Mouse (Mus musculus): ENCODE data around the gene Cabp4.
"Not testable (repeated sequence)": the region's sequence is repeated elsewhere in the genome, so short reads cannot be mapped to it uniquely, and the experiment has no call there.

Cabp4 gene

DNA sequence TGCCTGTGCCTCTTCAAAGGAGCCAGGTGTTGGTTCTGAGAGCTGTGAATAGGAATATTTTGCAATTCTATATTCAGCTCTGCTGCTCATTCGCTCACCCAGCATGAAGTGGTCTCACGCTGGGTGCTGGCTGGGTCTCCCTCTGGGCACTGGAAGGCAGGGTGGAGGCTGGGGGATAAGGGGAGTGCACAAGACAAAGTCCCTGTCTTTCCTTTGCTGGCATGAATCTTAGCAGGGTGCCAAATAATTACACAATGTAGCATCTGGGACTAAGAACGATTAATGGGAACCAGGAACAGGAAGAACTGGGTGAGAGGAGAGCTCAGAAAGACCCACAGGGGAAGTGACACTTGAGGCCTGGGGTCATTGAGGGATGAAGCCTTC lies 3.2 kb upstream of the Cabp4 start:
- DNase-seq (ENCODE audit: low read depth), result no peak

DNA sequence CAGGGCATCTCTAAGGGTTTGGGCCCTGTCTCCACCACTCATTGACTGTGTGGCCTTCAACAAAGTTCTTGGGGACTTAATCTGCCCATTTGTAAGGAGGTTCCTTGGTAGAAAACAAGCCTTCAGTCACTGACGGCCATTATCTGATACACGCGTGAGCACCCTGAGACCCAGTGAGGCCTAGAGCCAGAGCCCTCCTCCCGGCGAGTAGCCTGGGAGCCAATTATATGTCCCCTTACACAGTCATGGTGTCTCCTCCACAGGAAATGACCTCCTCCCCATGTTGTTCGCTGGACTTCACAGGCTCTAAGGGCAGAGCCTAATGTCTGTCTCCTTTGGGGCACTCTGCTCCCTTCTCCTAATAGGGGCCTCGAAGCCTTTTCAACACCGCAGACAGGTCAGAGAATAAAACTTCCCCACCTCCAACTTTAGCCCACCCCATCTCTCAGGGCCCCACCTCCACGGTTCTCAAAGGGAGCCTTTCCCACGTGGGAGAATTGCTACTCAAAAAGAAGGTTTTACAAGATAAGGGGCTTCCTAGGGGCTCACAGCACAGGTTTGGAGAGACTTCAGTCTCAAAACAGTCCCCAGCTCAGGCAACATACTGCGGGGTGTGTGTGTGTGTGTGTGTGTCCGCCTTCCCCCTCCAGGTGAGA lies 2.7 kb upstream of the Cabp4 start:
- DNase-seq (ENCODE audit: low read depth), result no peak

DNA sequence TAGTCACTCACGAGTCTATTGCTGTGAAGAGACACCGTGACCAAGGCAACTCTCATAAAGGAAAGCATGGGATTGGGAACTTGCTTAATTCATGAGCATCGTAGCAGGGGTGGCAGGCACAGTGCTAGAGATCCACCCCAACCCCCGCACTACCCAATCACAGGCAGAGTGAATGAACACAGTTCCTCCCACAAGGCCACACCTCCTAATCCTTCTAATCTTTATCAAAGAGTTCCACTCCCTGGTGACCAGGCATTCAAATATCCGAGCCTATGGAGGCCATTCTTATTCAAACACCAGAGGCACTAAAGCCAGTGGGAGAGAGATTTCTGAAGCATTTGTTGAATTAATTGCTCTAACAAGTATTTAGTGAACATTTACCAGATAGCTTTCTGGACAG lies 2.1 kb upstream of the Cabp4 start:
- no peak for DNase-seq (ENCODE audit: low read depth)

DNA sequence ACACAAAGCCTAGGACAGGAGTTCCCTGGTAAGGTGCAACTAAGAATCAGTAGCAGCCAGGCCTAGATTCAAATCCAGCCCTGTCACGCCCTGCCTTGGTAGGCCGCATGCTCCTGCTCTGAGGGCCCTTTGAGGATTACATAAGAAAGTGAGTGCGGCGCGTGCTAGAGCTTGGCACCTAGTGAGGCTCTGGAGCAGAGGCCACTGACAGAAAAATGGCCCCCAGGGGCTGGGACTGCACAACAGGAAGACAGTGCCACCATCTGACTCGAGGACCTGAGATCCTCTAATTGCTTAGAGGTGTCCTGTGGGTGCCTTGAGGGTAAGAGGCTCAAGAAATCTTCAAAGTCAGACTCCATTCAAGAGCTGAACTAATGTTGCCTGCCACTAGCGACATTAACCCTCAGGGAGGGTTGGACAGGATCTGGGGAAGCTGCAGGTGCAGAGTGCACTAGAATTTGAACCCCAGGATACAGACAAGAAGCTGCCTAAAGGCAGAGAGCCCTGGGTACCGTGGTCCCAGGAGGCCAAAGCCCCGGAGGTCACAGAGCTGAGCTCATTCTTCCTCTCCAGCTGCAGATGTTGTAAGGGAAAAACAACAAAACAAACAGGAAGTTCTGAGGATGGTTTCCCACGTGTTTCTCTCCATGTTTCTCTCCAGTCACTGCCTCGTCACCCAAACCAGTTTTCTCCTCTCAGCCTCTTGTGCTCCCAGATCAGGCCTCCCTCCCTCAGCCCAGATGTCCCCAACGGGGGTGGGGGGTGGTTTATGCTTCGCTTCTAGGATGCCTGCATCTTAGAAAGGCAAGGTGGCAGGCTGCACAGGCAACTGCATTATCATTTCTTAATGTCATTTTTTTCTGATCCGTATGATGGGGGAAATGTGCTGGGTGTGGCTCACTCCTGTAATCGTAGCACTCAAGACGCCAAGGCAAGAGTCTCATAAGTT lies 991 bp upstream of the Cabp4 start:
- no peak for DNase-seq (ENCODE audit: low read depth)

DNA sequence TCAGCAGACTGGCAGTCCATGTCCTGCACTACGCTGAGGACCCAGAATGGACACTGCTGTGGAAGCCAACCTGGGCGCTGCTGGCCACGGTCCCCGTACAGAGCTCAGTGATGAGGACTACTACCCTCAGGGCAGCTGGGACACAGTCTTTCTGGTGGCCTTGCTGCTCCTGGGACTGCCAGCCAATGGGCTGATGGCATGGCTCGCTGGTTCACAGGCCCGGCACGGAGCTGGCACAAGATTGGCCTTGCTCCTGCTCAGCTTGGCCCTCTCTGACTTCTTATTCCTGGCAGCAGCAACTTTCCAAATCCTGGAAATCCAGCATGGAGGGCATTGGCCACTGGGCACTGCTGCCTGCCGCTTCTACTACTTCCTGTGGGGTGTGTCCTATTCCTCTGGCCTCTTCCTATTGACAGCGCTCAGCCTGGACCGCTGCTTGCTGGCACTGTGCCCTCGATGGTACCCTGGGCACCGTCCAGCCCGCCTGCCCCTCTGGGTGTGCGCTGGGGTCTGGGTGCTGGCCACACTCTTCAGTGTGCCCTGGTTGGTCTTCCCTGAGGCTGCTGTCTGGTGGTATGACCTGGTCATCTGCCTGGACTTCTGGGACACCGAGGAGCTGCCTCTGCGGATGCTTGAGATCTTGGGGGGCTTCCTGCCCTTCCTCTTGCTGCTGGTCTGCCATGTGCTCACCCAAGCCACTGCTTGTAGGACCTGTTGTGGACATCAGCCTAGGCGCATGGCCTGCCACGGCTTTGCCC lies 1.2 kb downstream of the Cabp4 start:
- DNase-seq (ENCODE audit: low read depth), result no peak

DNA sequence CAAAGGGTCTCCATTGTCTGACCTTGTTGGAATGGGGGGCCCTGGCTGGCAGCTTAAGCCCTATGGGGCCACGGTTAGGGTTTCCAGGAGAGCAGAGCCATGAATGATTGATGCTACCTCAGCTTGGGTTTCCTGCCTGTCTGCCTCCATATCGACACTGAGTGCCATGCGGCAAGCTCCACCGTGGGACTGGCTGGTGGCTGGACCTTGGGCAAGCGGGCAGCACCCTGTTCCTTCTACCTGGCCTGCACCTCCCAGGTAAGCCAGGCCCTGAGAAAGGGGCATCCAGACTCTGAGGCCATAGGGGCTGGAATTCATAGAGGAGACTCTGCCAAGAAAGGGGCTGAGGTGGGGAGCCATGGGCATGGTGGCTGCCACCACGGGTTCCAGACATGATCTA lies 3.7 kb downstream of the Cabp4 start:
- no peak for DNase-seq (ENCODE audit: low read depth)

DNA sequence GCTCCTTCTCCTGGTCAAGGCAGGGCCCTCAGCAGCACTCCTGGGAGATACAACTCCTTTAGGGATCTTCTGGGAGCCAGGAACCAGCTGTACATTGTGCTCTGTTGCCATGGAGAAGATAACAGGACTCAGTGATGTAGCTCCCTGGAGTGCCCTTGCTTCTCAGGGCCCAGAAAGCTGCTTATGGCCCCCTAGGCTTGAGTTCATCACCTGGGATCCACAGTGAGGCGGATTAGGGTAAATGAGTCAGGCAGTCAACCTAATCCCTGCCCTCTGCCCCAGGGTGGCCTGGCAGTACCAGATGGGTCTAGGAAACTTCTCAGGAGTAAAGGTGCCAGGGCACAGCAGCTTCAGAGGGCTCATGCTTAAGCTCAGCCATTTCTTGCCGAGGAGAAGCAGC lies 4.4 kb downstream of the Cabp4 start, which contains the start of gene Gpr152:
TSS of gene Gpr152 (plus strand) at position 342 of the 400 bp plus-strand sequence.
- no peak for DNase-seq (ENCODE audit: low read depth)

DNA sequence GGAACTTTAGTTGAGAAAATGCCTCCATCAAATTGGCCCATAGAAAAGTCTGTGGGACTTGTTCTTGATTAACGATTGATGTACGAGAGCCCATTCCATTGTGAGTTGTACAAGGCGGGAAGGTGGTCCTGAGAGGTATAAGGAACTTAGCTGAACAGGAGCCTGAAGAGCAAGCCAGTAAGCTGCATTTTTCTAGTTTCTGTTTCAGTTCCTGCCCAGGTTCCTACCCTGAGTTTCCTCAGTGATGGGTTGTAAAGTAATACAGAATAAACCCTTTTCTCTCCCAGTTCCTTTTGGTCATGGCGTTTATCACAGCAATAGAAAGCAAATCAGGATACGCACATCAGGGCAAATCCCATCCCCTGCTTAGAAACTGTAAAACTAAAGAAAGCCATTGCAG lies 5.9 kb downstream of the Cabp4 start:
- no peak for DNase-seq (ENCODE audit: low read depth)

DNA sequence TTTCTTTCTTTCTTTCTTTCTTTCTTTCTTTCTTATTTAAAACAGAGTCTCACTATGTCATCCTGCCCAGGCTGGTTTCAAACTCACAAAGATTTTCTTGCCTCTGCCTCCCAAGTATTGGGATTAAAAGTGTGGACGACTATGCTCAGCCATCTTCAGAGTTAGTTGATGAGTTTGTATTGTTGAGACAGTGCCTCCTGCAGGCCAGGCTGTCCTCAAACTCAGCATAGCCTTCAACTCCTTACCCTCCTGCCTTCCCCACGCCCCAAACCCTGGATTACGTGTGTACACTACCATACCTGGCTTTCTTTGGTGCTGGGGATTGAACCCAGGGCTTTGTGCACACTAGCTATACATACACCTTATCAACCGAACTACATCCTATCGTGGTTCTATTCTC lies 7.4 kb downstream of the Cabp4 start:
- peak; percentile 64 for DNase-seq (ENCODE audit: low read depth)

DNA sequence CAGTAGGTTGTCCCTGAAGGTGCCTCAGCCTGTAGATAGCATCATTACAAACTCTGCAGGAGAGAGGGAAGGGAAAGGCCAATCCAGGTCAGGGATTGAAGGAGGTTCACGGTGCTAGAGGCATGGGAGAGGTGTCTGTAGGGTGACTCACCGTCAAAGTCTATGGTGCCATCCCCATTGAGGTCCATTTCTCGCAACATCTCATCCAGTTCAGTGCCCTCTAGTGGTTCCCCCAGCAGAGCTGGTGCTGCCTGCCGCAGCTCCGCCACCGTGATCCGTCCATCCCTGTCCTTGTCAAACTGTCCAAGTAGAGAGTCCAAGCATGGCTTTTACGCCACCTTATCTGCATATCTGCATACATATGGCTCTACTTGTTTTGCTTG lies 7.9 kb downstream of the Cabp4 start:
- peak; percentile 58 for DNase-seq (ENCODE audit: low read depth)

DNA sequence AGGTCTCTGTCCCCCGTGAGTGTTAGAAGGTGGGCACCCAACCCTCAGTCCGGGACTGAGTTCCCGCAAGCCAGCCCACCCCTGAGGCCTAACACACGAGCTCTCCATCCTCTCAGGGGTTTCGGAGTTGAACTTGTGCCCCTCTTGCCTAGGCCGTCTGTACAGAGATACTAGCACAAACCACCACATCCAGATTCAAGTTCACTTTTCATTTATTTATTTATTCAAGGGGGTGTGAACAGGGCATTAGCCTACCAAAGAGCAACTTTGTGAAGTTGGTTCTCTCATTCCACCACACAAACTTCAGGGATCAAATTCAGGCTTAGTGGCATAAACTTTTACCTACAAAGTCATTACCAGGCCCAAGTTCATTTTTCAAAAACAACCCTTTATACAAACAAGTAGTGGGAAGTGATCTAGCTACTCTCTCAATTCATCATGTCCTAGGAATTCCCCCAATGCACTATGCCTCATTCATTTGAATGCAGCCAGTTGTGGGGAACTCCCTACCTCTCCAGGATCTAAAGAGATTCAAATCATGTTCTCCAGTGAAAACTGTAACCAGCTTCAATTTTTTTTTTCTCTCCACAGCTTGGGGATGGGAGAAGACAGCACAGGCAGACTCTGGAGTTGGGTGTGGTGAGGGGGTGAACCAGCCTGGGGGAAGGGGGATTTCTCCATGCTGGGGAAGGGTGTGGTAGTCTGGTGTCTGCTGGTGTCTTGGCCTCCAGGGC lies 8.4 kb downstream of the Cabp4 start:
- DNase-seq (ENCODE audit: low read depth), result not testable (repeated sequence)

DNA sequence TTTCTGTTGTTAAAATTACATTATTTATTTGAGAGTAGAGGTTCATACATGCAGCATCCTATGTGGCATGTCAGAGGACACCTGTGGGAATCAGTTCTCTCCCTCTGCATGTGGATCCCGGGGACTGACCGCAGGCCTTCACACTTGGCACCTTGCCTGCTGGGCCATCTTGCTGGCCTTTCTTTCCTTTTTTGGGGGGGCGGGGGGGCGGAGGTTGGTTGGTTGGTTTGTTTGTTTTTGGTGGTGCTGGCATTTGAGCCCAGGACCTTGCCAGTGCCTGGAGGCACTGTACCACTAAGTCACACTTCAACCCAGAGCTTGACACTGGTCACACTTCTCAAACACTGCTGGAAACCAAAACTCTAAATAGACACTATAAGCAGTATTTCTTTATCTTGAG lies 9.5 kb downstream of the Cabp4 start:
- DNase-seq (ENCODE audit: low read depth), result no peak

DNA sequence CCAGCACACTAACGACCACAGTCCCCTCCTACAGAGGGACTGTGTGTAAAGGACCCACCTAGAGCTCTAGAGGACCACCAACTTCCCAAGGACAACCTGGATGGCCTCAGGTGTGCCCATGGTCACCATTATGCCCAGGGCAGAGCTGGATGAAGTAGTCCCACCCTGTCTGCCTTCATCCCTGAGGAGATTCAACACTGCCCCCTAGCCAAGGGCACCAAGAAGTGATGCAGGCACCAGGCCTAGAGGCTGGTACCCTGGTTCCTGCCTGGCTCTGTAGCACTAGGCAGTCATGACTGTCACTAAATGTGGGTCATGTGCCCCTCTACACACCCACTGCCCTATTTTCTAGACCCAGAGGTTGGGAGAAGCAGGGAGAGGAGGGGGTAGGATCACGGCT lies 12.1 kb downstream of the Cabp4 start:
- DNase-seq (ENCODE audit: low read depth), result peak; percentile 28

DNA sequence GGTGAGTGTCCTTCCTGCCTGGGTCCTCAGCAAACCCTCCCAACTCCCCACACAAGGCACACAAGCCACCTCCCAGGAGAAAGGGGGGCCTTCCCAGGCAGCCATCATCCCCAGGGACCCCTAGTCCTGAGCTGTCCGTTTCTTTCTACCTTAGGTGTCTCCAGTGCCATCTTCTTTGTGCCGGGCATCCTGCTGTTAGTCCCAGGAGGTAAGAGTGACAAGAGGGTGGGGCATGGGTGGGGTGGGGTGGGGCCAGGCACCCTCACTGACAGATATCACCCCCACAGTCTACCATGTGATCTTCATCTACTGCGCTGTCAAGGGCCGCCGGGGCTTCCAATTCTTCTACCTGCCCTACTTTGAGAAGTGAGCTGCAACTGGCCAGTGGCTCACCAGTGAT lies 12.8 kb downstream of the Cabp4 start:
- no peak for DNase-seq (ENCODE audit: low read depth)

DNA sequence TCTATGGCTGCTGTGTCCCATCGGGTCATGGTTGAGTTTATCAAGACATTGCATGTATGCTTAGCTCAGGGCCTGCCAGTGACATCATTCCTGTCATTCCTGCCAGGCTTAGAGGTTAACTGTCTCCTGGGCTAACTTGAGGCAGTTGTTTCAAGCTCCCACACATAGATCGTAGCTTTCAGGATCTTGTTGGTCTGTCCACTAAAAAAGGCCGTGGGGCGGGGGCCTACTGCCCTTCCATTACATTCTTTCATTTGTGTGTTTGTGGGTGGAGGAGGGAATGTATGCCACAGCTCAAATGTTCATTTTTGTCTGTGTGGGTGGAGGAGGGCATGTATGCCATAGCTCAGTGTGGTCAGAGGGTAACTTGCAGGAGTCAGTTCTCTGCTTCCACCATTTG lies 13.7 kb downstream of the Cabp4 start:
- no peak for DNase-seq (ENCODE audit: low read depth)

DNA sequence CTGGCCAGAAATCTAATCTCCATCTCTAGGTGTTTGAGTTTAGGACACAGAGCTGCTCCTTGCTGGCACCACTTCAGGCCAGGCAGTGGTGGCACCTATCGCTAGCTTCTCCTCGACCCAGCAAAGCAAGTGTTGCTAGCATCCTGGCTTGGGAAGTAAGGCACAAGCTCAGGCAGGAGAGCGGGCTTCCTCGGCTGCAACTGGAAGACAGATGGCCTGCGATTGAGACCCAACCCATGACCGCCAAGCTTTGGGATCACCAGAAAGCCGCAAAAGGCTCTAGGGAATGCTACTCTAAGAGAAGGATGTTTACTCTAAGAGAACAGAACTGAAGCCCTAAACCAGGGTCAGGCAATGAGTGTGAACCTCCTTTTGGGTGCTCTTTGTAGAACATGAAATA lies 14.4 kb downstream of the Cabp4 start:
- DNase-seq (ENCODE audit: low read depth), result no peak

DNA sequence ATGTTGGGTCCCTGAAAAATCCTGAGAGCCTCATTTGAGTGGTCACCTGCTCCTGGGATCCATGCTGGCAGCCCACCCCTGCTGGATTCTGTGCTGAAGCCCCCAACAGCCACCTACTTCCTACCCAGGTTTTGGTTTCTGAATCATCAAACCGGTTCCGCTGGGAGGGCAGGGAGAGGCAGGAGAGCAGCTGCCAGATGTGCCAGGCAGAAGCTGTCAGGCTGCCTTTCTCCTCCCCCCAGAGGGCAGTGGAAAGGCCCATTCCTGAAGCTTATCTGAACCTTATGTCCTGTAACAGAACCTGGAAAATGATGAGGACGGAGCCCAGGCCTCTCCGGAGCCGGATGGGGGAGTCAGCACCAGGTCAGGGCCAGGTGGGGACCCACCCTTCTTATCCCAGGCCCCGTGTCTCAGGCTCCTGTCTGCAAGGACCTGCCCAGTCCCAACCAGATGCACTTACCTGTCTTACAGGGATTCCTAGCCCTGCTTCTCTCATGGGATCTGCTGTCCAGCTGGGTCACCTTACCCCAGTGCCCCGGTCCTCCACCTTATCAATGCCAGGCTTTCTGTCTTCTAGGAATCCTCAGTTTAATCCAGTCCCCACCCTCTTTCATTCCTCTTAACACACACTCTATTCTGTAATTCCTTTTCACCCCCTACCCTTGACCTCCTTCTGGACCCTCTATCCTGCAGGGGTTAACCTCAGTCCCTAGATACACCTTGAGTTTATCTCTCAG lies 16.9 kb downstream of the Cabp4 start:
- DNase-seq (ENCODE audit: low read depth), result peak; percentile 45

DNA sequence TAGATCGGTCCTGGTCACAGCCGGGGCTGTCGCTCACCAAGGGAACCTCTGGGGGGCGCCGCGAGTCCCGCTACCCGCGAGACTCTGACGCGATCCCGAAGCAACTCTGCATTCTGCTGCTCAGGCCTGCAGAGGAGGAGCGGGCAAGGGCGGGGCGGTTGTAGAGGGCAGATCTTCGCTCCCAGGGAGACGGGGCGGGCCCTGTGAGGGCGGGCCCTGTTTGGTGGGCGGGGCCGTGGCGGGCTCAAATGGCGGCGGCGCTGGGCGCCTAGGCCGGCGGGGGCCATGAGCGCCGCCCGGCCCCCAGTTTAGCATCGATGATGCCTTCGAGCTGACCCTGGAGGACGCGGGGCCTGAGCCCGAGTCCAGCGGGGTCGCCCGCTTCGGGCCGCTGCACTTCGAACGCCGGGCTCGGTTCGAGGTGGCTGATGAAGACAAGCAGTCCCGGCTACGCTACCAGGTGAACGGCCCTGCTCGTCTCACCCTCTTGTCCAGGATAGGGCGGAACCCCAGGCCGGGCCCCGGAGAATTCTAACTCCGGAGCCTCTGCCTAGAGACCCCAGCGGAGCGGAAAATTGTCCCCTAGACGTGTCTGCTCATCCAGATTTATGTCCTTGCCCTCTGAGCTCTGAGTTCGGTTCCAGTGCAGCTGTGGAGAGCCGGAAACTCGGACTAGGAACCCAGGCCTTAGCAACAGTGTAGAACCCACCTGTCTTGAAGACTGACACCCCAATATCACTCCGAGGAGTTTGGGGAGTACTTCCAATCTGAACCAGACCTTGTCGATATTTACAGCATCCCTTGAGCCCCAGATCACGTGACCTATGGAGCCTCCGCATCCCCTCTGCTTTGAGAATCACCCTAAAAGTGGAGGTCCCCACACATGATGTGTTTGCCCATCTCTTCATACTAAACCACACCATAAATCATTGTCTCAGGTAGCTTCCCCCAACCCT lies 17.8 kb downstream of the Cabp4 start, which contains the start of gene Aip:
TSS of gene Aip (minus strand) at position 118 of the 956 bp plus-strand sequence.
- peak; percentile 98 for DNase-seq (ENCODE audit: low read depth)

DNA sequence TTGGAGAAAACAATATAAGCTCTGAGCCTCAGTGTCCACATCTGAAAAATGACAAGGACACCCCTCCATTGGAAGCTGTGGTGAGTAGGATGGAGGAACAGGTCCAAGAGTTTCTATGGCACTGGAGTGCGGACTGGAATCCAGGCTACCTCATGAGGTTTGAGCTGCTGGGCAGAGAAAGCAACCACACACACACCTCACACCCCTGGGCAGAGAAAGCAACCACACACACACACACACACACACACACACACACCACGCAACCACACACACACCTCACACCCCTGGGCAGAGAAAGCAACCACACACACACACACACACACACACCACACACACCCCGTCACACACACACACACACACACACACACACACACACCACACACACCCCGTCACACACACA lies 18.6 kb downstream of the Cabp4 start:
- DNase-seq (ENCODE audit: low read depth), result peak; percentile 53

DNA sequence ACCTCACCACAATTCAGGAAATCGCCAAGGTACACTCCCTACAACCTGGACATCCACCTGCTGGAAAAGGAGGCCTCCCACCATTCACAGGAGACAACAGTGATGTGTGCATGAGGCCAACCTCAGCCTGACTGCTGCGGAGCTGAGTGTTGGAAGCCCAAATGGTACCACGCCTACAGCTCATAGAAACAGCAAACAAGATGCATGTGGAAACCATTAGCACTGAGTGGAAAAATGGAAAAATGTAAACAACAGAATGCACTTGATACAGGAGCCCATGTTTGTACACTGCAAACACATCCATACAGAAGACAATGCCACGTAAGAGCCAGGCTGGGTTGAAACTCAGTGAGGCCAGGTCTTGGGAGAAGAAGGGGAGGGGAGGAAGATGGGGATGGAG lies 19.4 kb downstream of the Cabp4 start:
- DNase-seq (ENCODE audit: low read depth), result no peak
